8 mouse cellular contexts compared by ENCODE assay signal in genomic region chr10:86498673-86499391, GRCm38 (mm10). TPM values are rescaled to one million over a fixed set of nuclear protein-coding genes. Genes with fewer than 3 reads are reported as not detected.
DNase-seq lines count a peak whose midpoint lies in the region; ATAC-seq and TF ChIP-seq lines count a peak whose summit lies in the region.

Syn3 (minus strand) TSS chr10:86498896.

- H3K4me1 ChIP-seq in brown adipose tissue, adult 24 weeks (ENCODE audit: control insufficient read depth, insufficient read depth, insufficient read length, low read length), result no peaks in the 10 kb centered on the region
- H3K4me1 ChIP-seq in forebrain, embryonic 11.5 days (replicated peaks; ENCODE audit: control insufficient read depth, insufficient read depth, low read length), result no peaks in the 10 kb centered on the region
- H3K4me1 ChIP-seq in heart, embryonic 15.5 days (replicated peaks), result peaks cover 14% of the 10 kb centered on the region
- 0 out of 2 replicates have a peak, but pooled peaks cover 4% of the 10 kb centered on the region for H3K4me1 ChIP-seq in liver, embryonic 11.5 days (replicated peaks; ENCODE audit: control insufficient read depth, insufficient read depth, low read length)
- H3K4me1 ChIP-seq in stomach, embryonic 16.5 days (ENCODE audit: control insufficient read depth, insufficient read depth, low read length), result peaks cover 8% of the 10 kb centered on the region

- peaks cover 47% of the 10 kb centered on the region for H3K27me3 ChIP-seq in C2C12 (ENCODE audit: control insufficient read depth, insufficient read depth, insufficient read length)
- no peaks in the 10 kb centered on the region for H3K27me3 ChIP-seq in forebrain, embryonic 11.5 days (ENCODE audit: control insufficient read depth, insufficient read depth, low read length)
- H3K27me3 ChIP-seq in heart, embryonic 15.5 days, result peaks cover 3% of the 10 kb centered on the region; the same call in 1 of the 2 replicates
- H3K27me3 ChIP-seq in liver, embryonic 11.5 days (replicated peaks; ENCODE audit: control insufficient read depth, insufficient read depth, low read length), result no peaks in the 10 kb centered on the region
- H3K27me3 ChIP-seq in stomach, embryonic 16.5 days (ENCODE audit: control insufficient read depth, insufficient read depth, low read length), result no peaks in the 10 kb centered on the region

- H3K4me3 ChIP-seq in C2C12 (ENCODE audit: insufficient read depth, poor library complexity, severe bottlenecking), result no peak within 1 kb of the TSS
- H3K4me3 ChIP-seq in brown adipose tissue, adult 24 weeks (ENCODE audit: insufficient read depth, low read depth, low read length), result peak within 1 kb of the TSS; percentile 68
- H3K4me3 ChIP-seq in forebrain, embryonic 11.5 days (ENCODE audit: low read depth, low read length), result peak within 1 kb of the TSS; percentile 51
- H3K4me3 ChIP-seq in heart, embryonic 15.5 days, result peak within 1 kb of the TSS; percentile 60
- peak within 1 kb of the TSS; percentile 40 for H3K4me3 ChIP-seq in liver, embryonic 11.5 days (ENCODE audit: low read depth, low read length)
- peak within 1 kb of the TSS; percentile 57 for H3K4me3 ChIP-seq in stomach, embryonic 16.5 days (replicated peaks; ENCODE audit: low read length)

- H3K79me2 ChIP-seq in C2C12 (ENCODE audit: control insufficient read depth, insufficient read depth), result no peaks in the 10 kb centered on the region

- no peak within 1 kb of the TSS for H3K27ac ChIP-seq in brown adipose tissue, adult 24 weeks (replicated peaks; ENCODE audit: low read depth, low read length)
- no peak within 1 kb of the TSS for H3K27ac ChIP-seq in forebrain, embryonic 11.5 days (ENCODE audit: low read depth, low read length)
- H3K27ac ChIP-seq in heart, embryonic 15.5 days, result peak within 1 kb of the TSS; percentile 62
- H3K27ac ChIP-seq in liver, embryonic 11.5 days (ENCODE audit: low read depth, low read length), result no peak within 1 kb of the TSS
- H3K27ac ChIP-seq in stomach, embryonic 16.5 days (ENCODE audit: low read length), result peak within 1 kb of the TSS; percentile 55

- ATAC-seq in forebrain, embryonic 11.5 days (replicated peaks; ENCODE audit: low FRiP score), result peak; percentile 99
- ATAC-seq in heart, embryonic 15.5 days (replicated peaks; ENCODE audit: insufficient number of reproducible peaks, insufficient read depth, low FRiP score, low read depth), result peak; percentile 98
- ATAC-seq in liver, embryonic 11.5 days (replicated peaks; ENCODE audit: low FRiP score), result peak; percentile 97
- ATAC-seq in stomach, embryonic 16.5 days (ENCODE audit: insufficient read depth, low FRiP score), result peak; percentile 97

- H3K79me3 ChIP-seq in C2C12 (ENCODE audit: low read depth), result no peaks in the 10 kb centered on the region

- 0% methylated on average over 21 of the region's 21 CpGs for WGBS in forebrain, embryonic 11.5 days
- under 1% methylated on average over 21 of the region's 21 CpGs for WGBS in heart, embryonic 15.5 days
- under 1% methylated on average over 21 of the region's 21 CpGs for WGBS in liver, embryonic 11.5 days
- under 1% methylated on average over 21 of the region's 21 CpGs for WGBS in stomach, embryonic 16.5 days

- H3ac ChIP-seq in C2C12 (ENCODE audit: control insufficient read depth, insufficient read length, low read depth), result no peak within 1 kb of the TSS

- peak; percentile 12 for TF ChIP-seq CTCF in C2C12 (IDR thresholded peaks at IDR 0.05; ENCODE audit: control insufficient read depth, insufficient read depth, insufficient read length)

- H3K36me3 ChIP-seq in C2C12 (ENCODE audit: control insufficient read depth, insufficient read depth), result no peaks in the 10 kb centered on the region
- H3K36me3 ChIP-seq in forebrain, embryonic 11.5 days (ENCODE audit: control insufficient read depth, insufficient read depth, low read length), result no peaks in the 10 kb centered on the region
- H3K36me3 ChIP-seq in heart, embryonic 15.5 days, result no peaks in the 10 kb centered on the region
- H3K36me3 ChIP-seq in liver, embryonic 11.5 days (ENCODE audit: control insufficient read depth, insufficient read depth, low read length), result no peaks in the 10 kb centered on the region
- H3K36me3 ChIP-seq in stomach, embryonic 16.5 days (ENCODE audit: control insufficient read depth, insufficient read depth, low read length), result no peaks in the 10 kb centered on the region

- H3K4me2 ChIP-seq in forebrain, embryonic 11.5 days (ENCODE audit: low read depth, low read length, severe bottlenecking), result peak within 1 kb of the TSS; percentile 73
- H3K4me2 ChIP-seq in heart, embryonic 15.5 days, result peak within 1 kb of the TSS; percentile 89
- H3K4me2 ChIP-seq in liver, embryonic 11.5 days, result peak within 1 kb of the TSS; percentile 86
- H3K4me2 ChIP-seq in stomach, embryonic 16.5 days (ENCODE audit: low read depth, low read length), result peak within 1 kb of the TSS; percentile 57

- H3K9ac ChIP-seq in forebrain, embryonic 11.5 days (ENCODE audit: low read length), result peak within 1 kb of the TSS; percentile 78
- H3K9ac ChIP-seq in heart, embryonic 15.5 days, result peak within 1 kb of the TSS; percentile 73
- peak within 1 kb of the TSS; percentile 51 for H3K9ac ChIP-seq in liver, embryonic 11.5 days (ENCODE audit: low read depth, low read length)
- H3K9ac ChIP-seq in stomach, embryonic 16.5 days (ENCODE audit: low read length), result peak within 1 kb of the TSS; percentile 70

- H3K9me3 ChIP-seq in forebrain, embryonic 11.5 days (ENCODE audit: control insufficient read depth, low read length), result no peaks in the 10 kb centered on the region
- H3K9me3 ChIP-seq in heart, embryonic 15.5 days (replicated peaks), result no peaks in the 10 kb centered on the region
- no peaks in the 10 kb centered on the region for H3K9me3 ChIP-seq in liver, embryonic 11.5 days (ENCODE audit: control insufficient read depth, low read length)
- H3K9me3 ChIP-seq in stomach, embryonic 16.5 days (replicated peaks; ENCODE audit: control insufficient read depth, low read length), result no peaks in the 10 kb centered on the region

- peak; percentile 95 for DNase-seq in forebrain, embryonic 11.5 days (ENCODE audit: low spot score)
- peak; percentile 95 for DNase-seq in kidney, postnatal 14 days
- peak; percentile 73 for DNase-seq in liver, embryonic 11.5 days (ENCODE audit: low spot score)
- DNase-seq in naive thymus-derived CD4-positive, alpha-beta T cell, adult 2 months (ENCODE audit: low read depth), result peak; percentile 26

TF ChIP-seq in C2C12, 6 proteins besides CTCF, POLR2A, EP300 and RAD21:
- TF ChIP-seq USF1 (IDR thresholded peaks at IDR 0.05; ENCODE audit: low read depth) (peak; percentile 12), MAX (IDR thresholded peaks at IDR 0.05) (no peak)

RNA-seq across cellular contexts. Expression of gene Syn3, which starts in this region (rescaled TPM):
- polyA plus RNA-seq in C2C12 (2012; fragmentation: generic; extraction: Trizol), result 0.20 TPM
- 0.79 and 0.92 TPM in 2 replicates for polyA plus RNA-seq in brown adipose tissue, adult 24 weeks (2012; ENCODE audit: insufficient read depth, insufficient read length, missing spikeins)
- 6.9 and 7.1 TPM in 2 replicates for polyA plus RNA-seq in forebrain, embryonic 11.5 days (2014; fragmentation: Nextera tagmentation; extraction: Ambion mirVana)
- 0.82 and 1.4 TPM in 2 replicates for polyA plus RNA-seq in heart, embryonic 15.5 days (2015; fragmentation: Nextera tagmentation; extraction: Ambion mirVana)
- polyA plus RNA-seq in liver, embryonic 11.5 days (2014; fragmentation: Nextera tagmentation; extraction: Ambion mirVana), result 0.58 and 0.66 TPM in 2 replicates
- polyA plus RNA-seq in stomach, embryonic 16.5 days (2015; fragmentation: Nextera tagmentation; extraction: Ambion mirVana), result 3.2 and 4.0 TPM in 2 replicates

Comparison
In these comparisons a context has a peak if more than half of its experiments do, and no peak if none do; other contexts are left out.
1. Peak in DNase-seq, ATAC-seq, H3K4me3 ChIP-seq, H3K9ac ChIP-seq and H3K4me2 ChIP-seq in liver, embryonic 11.5 days; RNA of the gene not detected or under 1 TPM.
2. H3K27ac ChIP-seq: peak in heart, embryonic 15.5 days (single experiment) and stomach, embryonic 16.5 days (single experiment); none in brown adipose tissue, adult 24 weeks (single experiment), forebrain, embryonic 11.5 days (single experiment) and liver, embryonic 11.5 days (single experiment).
3. DNase-seq: peak in every context shown above with its lines; median percentile 95 in forebrain, embryonic 11.5 days; 95 in kidney, postnatal 14 days; 73 in liver, embryonic 11.5 days; 26 in naive thymus-derived CD4-positive, alpha-beta T cell, adult 2 months.
4. Peak in every context shown above with its lines, with median percentiles within 50 percentile points of each other: ATAC-seq, H3K4me2 ChIP-seq and H3K9ac ChIP-seq.